Mouse (Mus musculus) cerebellum, postnatal 4 days (tissue): ENCODE data around the gene Igfbp5.

Experiments
- DNase-seq, 2 experiments: peaks; one replicate each; pipeline ENCODE4 v3.0.0; 2022; ENCODE audit warnings: low spot score in 2 of 2, mixed read lengths in 1 of 2

Igfbp5 gene

GRCm38 (mm10) chr1:72842666-72843459 lies 31.8 kb downstream of the Igfbp5 start:
- no peak for DNase-seq

GRCm38 (mm10) chr1:72839791-72840190 lies 34.9 kb downstream of the Igfbp5 start:
- DNase-seq: no peak

GRCm38 (mm10) chr1:72839356-72839755 lies 35.3 kb downstream of the Igfbp5 start:
- DNase-seq: no peak

GRCm38 (mm10) chr1:72833563-72833962 lies 41.1 kb downstream of the Igfbp5 start:
- DNase-seq: no peak

- DNase-seq: peak in 1 of 2 experiments; percentile 72
These were observed 42.0 kb downstream of the Igfbp5 start for GRCm38 (mm10) chr1:72832715-72833153.

GRCm38 (mm10) chr1:72830485-72830884 lies 44.2 kb downstream of the Igfbp5 start:
- DNase-seq: no peak

GRCm38 (mm10) chr1:72828843-72829242 lies 45.8 kb downstream of the Igfbp5 start:
- no peak for DNase-seq

GRCm38 (mm10) chr1:72827411-72828315 lies 47.0 kb downstream of the Igfbp5 start:
- DNase-seq: no peak

- no peak for DNase-seq
These were observed 47.8 kb downstream of the Igfbp5 start for GRCm38 (mm10) chr1:72826931-72827330.

- DNase-seq: no peak
These were observed 48.2 kb downstream of the Igfbp5 start for GRCm38 (mm10) chr1:72826446-72826845.

GRCm38 (mm10) chr1:72825921-72826320 lies 48.8 kb downstream of the Igfbp5 start:
- no peak for DNase-seq

- DNase-seq: no peak
These were observed 49.4 kb downstream of the Igfbp5 start for GRCm38 (mm10) chr1:72825286-72825685.

GRCm38 (mm10) chr1:72824707-72825101 lies 50.0 kb downstream of the Igfbp5 start:
- DNase-seq: peak in 1 of 2 experiments; percentile 24

GRCm38 (mm10) chr1:72823751-72824706 lies 50.7 kb downstream of the Igfbp5 start, which contains the start of gene Igfbp2:
Igfbp2 (plus strand) TSS chr1:72824503.
- DNase-seq: peak; percentile 36 to 50

GRCm38 (mm10) chr1:72822893-72823292 lies 51.8 kb downstream of the Igfbp5 start:
- DNase-seq: no peak

- no peak for DNase-seq
These were observed 54.7 kb downstream of the Igfbp5 start for GRCm38 (mm10) chr1:72819995-72820394.

- no peak for DNase-seq
These were observed 59.1 kb downstream of the Igfbp5 start for GRCm38 (mm10) chr1:72815616-72816015.

- no peak for DNase-seq
These were observed 59.5 kb downstream of the Igfbp5 start for GRCm38 (mm10) chr1:72815184-72815583.

GRCm38 (mm10) chr1:72813639-72814403 lies 60.9 kb downstream of the Igfbp5 start:
- DNase-seq: no peak

GRCm38 (mm10) chr1:72813089-72813638 lies 61.5 kb downstream of the Igfbp5 start:
- no peak for DNase-seq
